Mouse (Mus musculus) kidney, postnatal 0 days (tissue): ENCODE measurements around the gene Prss54. TPM values are rescaled to one million over a fixed set of nuclear protein-coding genes. Genes with fewer than 3 reads are reported as not detected.

ENCODE experiments used
- ATAC-seq: fragments of 200-750 bp; cut with Nextera tagmentation; replicated peaks from 2 replicates; pipeline ENCODE4 v1.8.0; 2017; ENCODE audit warnings: low read depth, moderate number of reproducible peaks, moderate TSS enrichment, moderate library complexity; ENCODE audit not compliant: low FRiP score
- DNase-seq: peaks from one replicate; pipeline ENCODE4 v3.0.0-alpha.2; 2016; ENCODE audit warnings: low spot score
- H3K27ac ChIP-seq: fragments of 300-500 bp; sonication (generic); 2 replicates; pipeline ENCODE4 v1.5.1; 2014; ENCODE audit warnings: mild to moderate bottlenecking
- H3K27me3 ChIP-seq: fragments of 300-500 bp; sonication (generic); 2 replicates; pipeline ENCODE4 v1.6.1; 2014; ENCODE audit warnings: low read length, mixed read lengths; ENCODE audit not compliant: insufficient read depth
- H3K36me3 ChIP-seq: fragments of 300-500 bp; sonication (generic); 2 replicates; pipeline ENCODE4 v1.6.1; 2014; ENCODE audit warnings: low read length, mixed read lengths; ENCODE audit not compliant: insufficient read depth
- H3K4me1 ChIP-seq: fragments of 300-500 bp; sonication (generic); replicated peaks from 2 replicates; pipeline ENCODE4 v1.6.1; 2014; ENCODE audit warnings: antibody characterized with exemption, low read length, mixed read lengths; ENCODE audit not compliant: insufficient read depth
- H3K4me2 ChIP-seq: fragments of 300-500 bp; sonication (generic); 2 replicates; pipeline ENCODE4 v1.6.1; 2014; ENCODE audit warnings: mild to moderate bottlenecking, low read length, moderate library complexity, mixed read lengths
- H3K4me3 ChIP-seq: fragments of 300-500 bp; sonication (generic); replicated peaks from 2 replicates; pipeline ENCODE4 v1.5.1; 2014; ENCODE audit warnings: low read depth, low read length
- H3K9ac ChIP-seq: fragments of 300-500 bp; sonication (generic); 2 replicates; pipeline ENCODE4 v1.6.1; 2014; ENCODE audit warnings: low read depth, low read length
- H3K9me3 ChIP-seq: fragments of 300-500 bp; sonication (generic); replicated peaks from 2 replicates; pipeline ENCODE4 v1.6.1; 2016; ENCODE audit warnings: low read length, inconsistent platforms, mixed read lengths
- CTCF ChIP-seq: IDR thresholded peaks from 2 replicates; pipeline ENCODE4 v1.5.1; 2016; ENCODE audit warnings: antibody characterized with exemption, low read depth, mild to moderate bottlenecking, moderate library complexity
- WGBS: fragments of 180-500 bp; shearing (Covaris S2); extraction: QIAGEN DNeasy Blood & Tissue Kit; methylation state at CpG from one replicate; pipeline ENCODE4 v1.1.7; 2014; 5-methylcytosine and 5-hydroxymethylcytosine counted together
- polyA plus RNA-seq: library from polyadenylated mRNA; unstranded; fragments of >200 nt; fragmentation: Nextera tagmentation; extraction: Ambion mirVana; gene quantifications from 2 replicates; pipeline ENCODE4 v1.2.1, GENCODE M21; 2015

Prss54 gene
- polyA plus RNA-seq, 1 experiment from 2014 or later = not detected

GRCm38 (mm10) chr8:95593439-95594393 lies 17.6 kb upstream of the Prss54 start:
- Histone ChIP-seq H3K27ac (no peak overlapping the region), H3K9me3 (no peaks in the 10 kb centered on the region), H3K27me3 (no peaks in the 10 kb centered on the region), H3K4me2 (no peak overlapping the region), H3K4me1 (no peaks in the 10 kb centered on the region), H3K36me3 (no peaks in the 10 kb centered on the region), H3K9ac (no peak overlapping the region), H3K4me3 (no peak overlapping the region)
- TF ChIP-seq CTCF = no peak
- WGBS = 88% methylated on average over 7 of the region's 7 CpGs
- no peak for DNase-seq
- ATAC-seq = no peak

- WGBS = 82% methylated on average over 12 of the region's 12 CpGs
Observed at GRCm38 (mm10) chr8:95592131-95592780, 16.1 kb upstream of the Prss54 start.

GRCm38 (mm10) chr8:95590539-95590938 lies 14.4 kb upstream of the Prss54 start:
- Histone ChIP-seq H3K4me3 (no peak overlapping the region), H3K9ac (no peak overlapping the region), H3K27ac (no peak overlapping the region), H3K4me2 (no peak overlapping the region), H3K27me3 (no peaks in the 10 kb centered on the region), H3K4me1 (no peaks in the 10 kb centered on the region), H3K9me3 (no peaks in the 10 kb centered on the region), H3K36me3 (no peaks in the 10 kb centered on the region)
- ATAC-seq (no peak), DNase-seq (no peak)
- TF ChIP-seq CTCF = no peak
- 80% methylated on average over 4 of the region's 4 CpGs for WGBS

More at GRCm38 (mm10) chr8:95592131-95592780, 16.1 kb upstream of the Prss54 start:
- Histone ChIP-seq H3K4me3 (no peak overlapping the region), H3K27ac (no peak overlapping the region), H3K4me1 (no peaks in the 10 kb centered on the region), H3K36me3 (no peaks in the 10 kb centered on the region), H3K9ac (no peak overlapping the region), H3K4me2 (no peak overlapping the region), H3K27me3 (no peaks in the 10 kb centered on the region), H3K9me3 (no peaks in the 10 kb centered on the region)
- DNase-seq (no peak), ATAC-seq (no peak)
- no peak for TF ChIP-seq CTCF

GRCm38 (mm10) chr8:95589282-95589681 lies 13.1 kb upstream of the Prss54 start:
- no peak for TF ChIP-seq CTCF
- Histone ChIP-seq H3K4me3 (no peak overlapping the region), H3K4me2 (no peak overlapping the region), H3K9me3 (no peaks in the 10 kb centered on the region), H3K27me3 (no peaks in the 10 kb centered on the region), H3K27ac (no peak overlapping the region), H3K36me3 (no peaks in the 10 kb centered on the region), H3K4me1 (no peaks in the 10 kb centered on the region), H3K9ac (no peak overlapping the region)
- WGBS = 74% methylated on average over 10 of the region's 10 CpGs
- no peak for DNase-seq
- no peak for ATAC-seq

- Histone ChIP-seq H3K4me2 (no peak overlapping the region), H3K27ac (no peak overlapping the region), H3K27me3 (no peaks in the 10 kb centered on the region), H3K36me3 (no peaks in the 10 kb centered on the region), H3K4me1 (no peaks in the 10 kb centered on the region), H3K9ac (no peak overlapping the region), H3K9me3 (no peaks in the 10 kb centered on the region), H3K4me3 (no peak overlapping the region)
- WGBS = 88% methylated on average over 1 of the region's 1 CpGs
- ATAC-seq = no peak
- DNase-seq = no peak
- no peak for TF ChIP-seq CTCF
Observed at GRCm38 (mm10) chr8:95587339-95587738, 11.2 kb upstream of the Prss54 start.

GRCm38 (mm10) chr8:95573146-95573545 lies 3.0 kb downstream of the Prss54 start:
- H3K4me1 ChIP-seq = no peaks in the 10 kb centered on the region
- H3K27ac ChIP-seq = no peak overlapping the region
- H3K4me2 ChIP-seq = no peak overlapping the region
- ATAC-seq (no peak), DNase-seq (no peak)
- 84% methylated on average over 5 of the region's 5 CpGs for WGBS
- no peaks in the 10 kb centered on the region for H3K36me3 ChIP-seq
- H3K27me3 ChIP-seq = no peaks in the 10 kb centered on the region
- no peak for TF ChIP-seq CTCF
- no peaks in the 10 kb centered on the region for H3K9me3 ChIP-seq
- H3K9ac ChIP-seq = no peak overlapping the region
- no peak overlapping the region for H3K4me3 ChIP-seq
